Mouse (Mus musculus): ENCODE measurements at regions not wholly inside any gene's neighbourhood (a gene's known extent, or its start where the extent isn't known, plus 50 kb on each side); places are given as distances from the start of the nearest gene placed in this dataset.

GRCm38 (mm10) chr5:120365950-120366467, 65.5 kb upstream of the Lhx5 start:
- no peak for ATAC-seq (replicated peaks in 1 of 2; ENCODE audit: insufficient read depth in 1 of 2, low FRiP score in 2 of 2, low TSS enrichment in 1 of 2, low read depth in 1 of 2, poor library complexity in 2 of 2, severe bottlenecking in 2 of 2)

GRCm38 (mm10) chr5:120368797-120369196, 62.7 kb upstream of the Lhx5 start:
- no peak for ATAC-seq (replicated peaks in 1 of 2; ENCODE audit: insufficient read depth in 1 of 2, low FRiP score in 2 of 2, low TSS enrichment in 1 of 2, low read depth in 1 of 2, poor library complexity in 2 of 2, severe bottlenecking in 2 of 2)

- ATAC-seq (replicated peaks in 1 of 2; ENCODE audit: insufficient read depth in 1 of 2, low FRiP score in 2 of 2, low TSS enrichment in 1 of 2, low read depth in 1 of 2, poor library complexity in 2 of 2, severe bottlenecking in 2 of 2) = no peak
These were observed 60.2 kb upstream of the Lhx5 start for GRCm38 (mm10) chr5:120371176-120371819.

- ATAC-seq (replicated peaks in 1 of 2; ENCODE audit: insufficient read depth in 1 of 2, low FRiP score in 2 of 2, low TSS enrichment in 1 of 2, low read depth in 1 of 2, poor library complexity in 2 of 2, severe bottlenecking in 2 of 2) = no peak
These were observed 58.1 kb upstream of the Lhx5 start for GRCm38 (mm10) chr5:120373426-120373825.
